Mouse (Mus musculus) C2C12 (cell line): Measurements from ENCODE around the gene Ppp2r2c.

Experiments
- CEBPB ChIP-seq: IDR thresholded peaks from one replicate; pipeline ENCODE4 v1.6.1; 2011; ENCODE audit warnings: low read depth, mild to moderate bottlenecking, control low read depth, moderate library complexity
- CTCF ChIP-seq: IDR thresholded peaks from one replicate; pipeline ENCODE4 v1.5.1; 2011; ENCODE audit not compliant: control insufficient read depth, insufficient read depth, insufficient read length
- FOSL1 ChIP-seq: IDR thresholded peaks from one replicate; pipeline ENCODE4 v1.8.0; 2011; ENCODE audit warnings: mild to moderate bottlenecking, low read length; ENCODE audit not compliant: poor library complexity, insufficient read depth, severe bottlenecking
- MAX ChIP-seq: IDR thresholded peaks from one replicate; pipeline ENCODE4 v1.6.1; 2011; ENCODE audit warnings: mild to moderate bottlenecking, control low read depth
- MYOD1 ChIP-seq: IDR thresholded peaks from one replicate; pipeline ENCODE4 v1.6.1; 2011; ENCODE audit warnings: low read depth; ENCODE audit not compliant: control insufficient read depth, insufficient read length
- MYOG ChIP-seq: IDR thresholded peaks from one replicate; pipeline ENCODE4 v1.6.1; 2011; ENCODE audit not compliant: control insufficient read depth, insufficient read length; ENCODE audit errors: extremely low read depth
- USF1 ChIP-seq: IDR thresholded peaks from one replicate; pipeline ENCODE4 v1.6.1; 2011; ENCODE audit warnings: low read depth, mild to moderate bottlenecking, control low read depth, moderate library complexity

DNA sequence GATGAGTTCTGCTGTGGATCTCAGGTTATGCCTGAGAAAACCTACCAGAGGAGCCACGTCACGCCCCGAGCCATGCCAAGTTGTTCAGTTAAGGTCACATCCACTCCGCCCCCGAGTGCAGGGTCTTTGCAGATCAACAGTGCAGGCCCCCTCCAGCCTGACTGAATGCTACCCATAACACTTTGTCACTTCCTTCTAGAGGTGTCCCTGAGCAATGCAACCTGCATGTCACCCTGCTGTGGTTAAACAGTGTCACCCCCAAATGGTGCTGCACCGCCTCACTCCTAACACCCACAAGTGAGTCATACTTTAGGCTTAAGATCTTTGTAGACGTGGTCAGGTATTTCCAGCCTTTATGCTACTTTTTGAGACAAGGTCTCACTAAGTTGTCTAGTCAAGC is 28.2 kb upstream of the Ppp2r2c start:
- TF ChIP-seq MYOD1 (no peak), CTCF (no peak), MAX (no peak), USF1 (no peak), CEBPB (no peak), MYOG (no peak), FOSL1 (no peak)
